Mouse (Mus musculus) myocyte (in vitro differentiated cells): ENCODE measurements around the gene Arl13b.

Experiments
- E2F4 ChIP-seq: IDR thresholded peaks from one replicate; pipeline ENCODE4 v1.6.1; 2011; ENCODE audit warnings: mild to moderate bottlenecking, control low read depth, moderate library complexity; ENCODE audit not compliant: insufficient read depth
- MAX ChIP-seq: IDR thresholded peaks from one replicate; pipeline ENCODE4 v1.6.1; 2011; ENCODE audit warnings: low read depth, mild to moderate bottlenecking, control low read depth
- MYOD1 ChIP-seq, 3 experiments: IDR thresholded peaks; one replicate each; pipeline ENCODE4 v1.6.1; 2011; ENCODE audit warnings: control low read depth in 2 of 3, low read depth in 2 of 3, mild to moderate bottlenecking in 2 of 3, moderate library complexity in 1 of 3; ENCODE audit not compliant: insufficient read length in 2 of 3, control insufficient read depth in 1 of 3
- POLR2A ChIP-seq: IDR thresholded peaks from one replicate; pipeline ENCODE4 v1.6.1; 2011; ENCODE audit warnings: low read depth, mild to moderate bottlenecking, control low read depth, moderate library complexity; ENCODE audit not compliant: insufficient read length
- POLR2AphosphoS2 ChIP-seq: IDR thresholded peaks from one replicate; pipeline ENCODE4 v1.6.1; 2011; ENCODE audit warnings: low read depth, control low read depth; ENCODE audit not compliant: insufficient read length
- TCF12 ChIP-seq: IDR thresholded peaks from one replicate; pipeline ENCODE4 v1.6.1; 2011; ENCODE audit warnings: mild to moderate bottlenecking, control low read depth; ENCODE audit not compliant: poor library complexity, insufficient read depth, severe bottlenecking
- USF1 ChIP-seq: IDR thresholded peaks from one replicate; pipeline ENCODE4 v1.6.1; 2011; ENCODE audit warnings: low read depth, mild to moderate bottlenecking, control low read depth, moderate library complexity

- TF ChIP-seq POLR2A (no peak), USF1 (no peak), POLR2AphosphoS2 (no peak), MYOD1 (IDR thresholded peaks at IDR 0.05; ENCODE audit: control insufficient read depth in 1 of 3, insufficient read length in 2 of 3, low read depth in 2 of 3) (no peak), MAX (no peak), TCF12 (no peak), E2F4 (no peak)
These were observed 101.0 kb downstream of the Arl13b start for GRCm38 (mm10) chr16:62745875-62746274.
